Mouse (Mus musculus) MEL (cell line): Measurements from ENCODE around the gene Nckipsd.

ENCODE experiments used
- CHD1 ChIP-seq: IDR thresholded peaks from 2 replicates; pipeline ENCODE4 v1.6.1; 2012; ENCODE audit warnings: low read depth, mild to moderate bottlenecking, inconsistent platforms, low read length, improper control_type of control experiment
- CTCF ChIP-seq, 3 experiments: IDR thresholded peaks in 2 of 3; conservative IDR thresholded peaks in 1 of 3; 2 replicates each; pipeline ENCODE4 v1.5.1; 2011 to 2012; ENCODE audit warnings: low read length in 3 of 3, low read depth in 2 of 3, mild to moderate bottlenecking in 2 of 3, improper control_type of control experiment in 1 of 3, inconsistent platforms in 1 of 3, mixed read lengths in 1 of 3, moderate library complexity in 1 of 3; ENCODE audit not compliant: control insufficient read depth in 1 of 3, insufficient read depth in 1 of 3, poor library complexity in 1 of 3, severe bottlenecking in 1 of 3
- EP300 ChIP-seq, 2 experiments: IDR thresholded peaks; 2 replicates each; pipeline ENCODE4 v1.6.1; 2011; ENCODE audit warnings: improper control_type of control experiment in 2 of 2, low read length in 2 of 2, low read depth in 1 of 2, mild to moderate bottlenecking in 1 of 2
- HCFC1 ChIP-seq: IDR thresholded peaks from 2 replicates; pipeline ENCODE4 v1.6.1; 2012; ENCODE audit warnings: low read depth, mild to moderate bottlenecking, inconsistent platforms, low read length, improper control_type of control experiment, moderate library complexity
- MAFK ChIP-seq: IDR thresholded peaks from 2 replicates; pipeline ENCODE4 v1.6.1; 2011; ENCODE audit warnings: low read depth, mild to moderate bottlenecking, low read length, improper control_type of control experiment, borderline replicate concordance
- MXI1 ChIP-seq: IDR thresholded peaks from 2 replicates; pipeline ENCODE4 v1.6.1; 2011; ENCODE audit warnings: mild to moderate bottlenecking, low read depth, low read length, improper control_type of control experiment
- POLR2A ChIP-seq, 2 experiments: IDR thresholded peaks; 2 replicates each; pipeline ENCODE4 v1.6.1; 2011 to 2012; ENCODE audit warnings: low read length in 2 of 2, mild to moderate bottlenecking in 2 of 2, control low read depth in 1 of 2, improper control_type of control experiment in 1 of 2, low read depth in 1 of 2, moderate library complexity in 1 of 2; ENCODE audit not compliant: control insufficient read depth in 1 of 2, insufficient read depth in 1 of 2, poor library complexity in 1 of 2
- RCOR1 ChIP-seq: IDR thresholded peaks from 2 replicates; pipeline ENCODE4 v1.6.1; 2012; ENCODE audit warnings: low read depth, mild to moderate bottlenecking, inconsistent platforms, low read length, improper control_type of control experiment
- USF1 ChIP-seq: IDR thresholded peaks from 2 replicates; pipeline ENCODE4 v1.6.1; 2014; ENCODE audit warnings: low read depth, mild to moderate bottlenecking, inconsistent platforms, low read length, improper control_type of control experiment, moderate library complexity
- USF2 ChIP-seq, 2 experiments: IDR thresholded peaks; 2 replicates each; pipeline ENCODE4 v1.6.1; 2011 to 2012; ENCODE audit warnings: improper control_type of control experiment in 2 of 2, low read length in 2 of 2, borderline replicate concordance in 1 of 2, inconsistent platforms in 1 of 2, low read depth in 1 of 2, mild to moderate bottlenecking in 1 of 2; ENCODE audit not compliant: insufficient read depth in 1 of 2
- ZKSCAN1 ChIP-seq: IDR thresholded peaks from 2 replicates; pipeline ENCODE4 v1.6.1; 2012; ENCODE audit warnings: low read depth, mild to moderate bottlenecking, inconsistent platforms, low read length, improper control_type of control experiment, moderate library complexity

DNA sequence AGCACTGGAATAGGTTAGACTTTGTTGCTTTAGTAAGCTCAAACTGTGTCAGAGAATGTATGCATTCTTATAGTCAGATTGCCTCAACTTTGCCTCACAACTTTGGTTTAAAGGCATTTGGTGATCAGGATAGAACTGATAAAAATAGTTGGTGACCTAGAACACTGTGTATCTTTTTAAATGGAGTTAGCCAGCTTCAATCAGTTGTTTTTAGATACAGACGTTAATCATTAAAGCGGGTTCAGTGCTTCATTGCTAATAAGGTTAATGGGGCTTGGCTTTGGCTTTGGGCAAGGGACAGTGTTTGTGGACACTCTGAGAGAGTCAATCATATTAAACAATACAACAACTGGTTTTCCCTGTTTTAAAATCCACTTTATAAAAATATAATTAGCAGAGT is 12.9 kb upstream of the Nckipsd start:
- TF ChIP-seq USF2 (IDR thresholded peaks at IDR 0.05; ENCODE audit: borderline replicate concordance in 1 of 2, insufficient read depth in 1 of 2, low read depth in 1 of 2, low read length in 2 of 2), result no peak
- no peak for TF ChIP-seq POLR2A (IDR thresholded peaks at IDR 0.05; ENCODE audit: control insufficient read depth in 1 of 2, insufficient read depth in 1 of 2, low read depth in 1 of 2, low read length in 2 of 2, poor library complexity in 1 of 2)
- no peak for TF ChIP-seq RCOR1
- TF ChIP-seq USF1, result no peak
- TF ChIP-seq MXI1, result no peak
- TF ChIP-seq EP300 (IDR thresholded peaks at IDR 0.05; ENCODE audit: low read depth in 1 of 2, low read length in 2 of 2), result no peak
- no peak for TF ChIP-seq CHD1
- TF ChIP-seq ZKSCAN1, result no peak
- TF ChIP-seq CTCF (IDR thresholded peaks at IDR 0.05 in 2 of 3, conservative IDR thresholded peaks at IDR 0.05 in 1 of 3; ENCODE audit: control insufficient read depth in 1 of 3, insufficient read depth in 1 of 3, low read depth in 2 of 3, low read length in 3 of 3, poor library complexity in 1 of 3, severe bottlenecking in 1 of 3), result no peak
- TF ChIP-seq HCFC1, result no peak
- TF ChIP-seq MAFK, result no peak
